Mouse (Mus musculus) frontal cortex, postnatal 14 days (tissue): Measurements from ENCODE around the gene Olfr286.
A peak's percentile ranks its signal among the peaks of the same experiment; 100 is the strongest.

Source experiments
- DNase-seq, 2 experiments: peaks; one replicate each; pipeline ENCODE4 v3.0.0; 2022; ENCODE audit warnings: low spot score in 2 of 2

The Olfr286 gene

GRCm38 (mm10) chr15:98234350-98234749 lies at the start of gene Olfr286:
Gene Olfr286 (minus strand): TSS chr15:98234450.
- no peak for DNase-seq

DNA sequence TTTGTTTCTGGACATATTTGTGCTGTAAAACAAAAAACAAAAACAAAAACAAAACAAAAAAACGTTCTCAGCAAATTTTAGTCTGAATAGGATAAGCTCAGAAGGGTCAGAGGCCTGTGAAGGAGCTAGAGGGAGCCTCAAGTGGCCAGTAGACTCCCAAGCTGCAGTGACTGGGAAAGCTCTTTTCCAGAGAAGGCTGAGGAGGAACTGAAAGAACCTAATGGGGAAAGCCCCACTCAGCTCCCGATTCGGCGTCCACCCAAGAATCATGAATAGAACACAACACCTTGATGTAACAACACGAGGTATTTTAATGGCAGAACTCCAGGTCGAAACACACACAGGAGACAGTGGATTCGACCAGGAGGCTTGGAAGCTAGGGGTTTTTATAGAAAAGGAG lies 23.5 kb upstream of the Olfr286 start:
- DNase-seq: no peak

- no peak for DNase-seq
Observed at GRCm38 (mm10) chr15:98257193-98257592, 22.9 kb upstream of the Olfr286 start, which contains the start of gene H1fnt. Gene H1fnt (minus strand): TSS chr15:98257293.

DNA sequence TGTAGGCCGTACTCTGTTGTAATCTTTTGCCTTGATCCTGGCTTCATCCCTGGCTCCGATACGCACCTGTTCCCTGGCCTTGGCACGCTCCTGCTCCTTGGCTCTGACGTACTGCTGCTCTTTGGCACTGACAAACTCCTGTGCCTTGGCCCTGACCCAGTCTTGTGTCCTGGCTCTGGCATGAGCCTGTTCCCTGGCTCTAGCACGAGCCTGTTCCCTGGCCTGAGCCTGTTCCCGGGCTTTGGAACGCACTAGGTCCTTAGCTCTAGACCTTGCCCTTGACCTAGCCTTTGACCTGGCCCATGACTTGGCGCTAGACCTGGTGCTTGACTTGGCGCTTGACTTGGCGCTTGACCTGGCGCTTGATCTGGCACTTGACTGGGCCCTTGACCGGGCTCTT lies 22.0 kb upstream of the Olfr286 start:
- no peak for DNase-seq

GRCm38 (mm10) chr15:98235442-98235841 lies 1.2 kb upstream of the Olfr286 start:
- DNase-seq: no peak

- DNase-seq: no peak
Observed at GRCm38 (mm10) chr15:98226096-98226495, 8.2 kb downstream of the Olfr286 start.

DNA sequence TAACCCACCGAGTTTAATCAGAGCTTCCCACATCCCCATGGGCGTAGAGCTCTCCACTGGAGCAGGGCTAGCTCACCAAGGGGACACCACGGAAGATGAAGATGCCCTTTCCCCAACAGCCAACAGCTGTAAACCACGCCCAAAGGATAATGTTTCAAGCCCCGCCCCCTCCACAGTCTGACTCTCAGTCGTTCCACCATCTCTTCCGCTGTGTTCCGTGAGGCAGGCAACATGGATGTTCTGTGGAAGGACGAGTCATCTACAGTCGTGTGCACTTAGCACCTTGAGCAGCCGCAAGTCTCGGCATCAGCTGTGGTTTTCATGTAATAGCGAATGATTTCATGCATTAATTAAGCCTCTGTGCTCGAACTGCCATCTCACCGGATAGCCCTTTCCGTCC lies 8.6 kb downstream of the Olfr286 start:
- DNase-seq: no peak

- no peak for DNase-seq
Observed at GRCm38 (mm10) chr15:98222377-98222776, 11.9 kb downstream of the Olfr286 start.

GRCm38 (mm10) chr15:98220877-98221276 lies 13.4 kb downstream of the Olfr286 start, which contains the start of the genes Gm44579 and Olfr287:
Gene Gm44579 (minus strand): TSS chr15:98220977.
Gene Olfr287 (minus strand): TSS chr15:98221056.
- no peak for DNase-seq

GRCm38 (mm10) chr15:98214130-98214529 lies 20.1 kb downstream of the Olfr286 start:
- no peak for DNase-seq

- no peak for DNase-seq
Observed at GRCm38 (mm10) chr15:98213336-98213870, 20.8 kb downstream of the Olfr286 start.

DNA sequence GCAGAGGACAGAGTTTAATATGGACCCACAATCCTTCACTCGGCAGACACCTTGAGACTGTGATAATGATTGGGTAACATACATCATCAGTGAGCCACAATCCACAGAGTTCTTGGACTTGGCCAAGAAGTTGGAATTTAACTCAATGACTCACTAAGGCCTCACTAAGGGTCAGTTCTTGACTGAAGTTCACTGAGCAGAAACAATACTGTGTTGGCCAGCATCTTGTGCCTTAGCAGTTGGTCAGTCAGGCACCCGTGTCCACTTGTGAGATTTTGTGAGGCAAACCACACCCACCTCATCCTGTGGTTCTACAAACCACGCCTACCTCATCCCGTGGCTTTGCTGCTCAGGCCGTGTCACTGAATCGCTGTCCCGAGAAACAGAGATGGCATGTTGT lies 24.6 kb downstream of the Olfr286 start:
- DNase-seq: no peak

- no peak for DNase-seq
Observed at GRCm38 (mm10) chr15:98195442-98195841, 38.8 kb downstream of the Olfr286 start, which contains the start of gene Olfr288. Gene Olfr288 (minus strand): TSS chr15:98195542.

GRCm38 (mm10) chr15:98184456-98184855 lies 49.8 kb downstream of the Olfr286 start:
- no peak for DNase-seq

DNA sequence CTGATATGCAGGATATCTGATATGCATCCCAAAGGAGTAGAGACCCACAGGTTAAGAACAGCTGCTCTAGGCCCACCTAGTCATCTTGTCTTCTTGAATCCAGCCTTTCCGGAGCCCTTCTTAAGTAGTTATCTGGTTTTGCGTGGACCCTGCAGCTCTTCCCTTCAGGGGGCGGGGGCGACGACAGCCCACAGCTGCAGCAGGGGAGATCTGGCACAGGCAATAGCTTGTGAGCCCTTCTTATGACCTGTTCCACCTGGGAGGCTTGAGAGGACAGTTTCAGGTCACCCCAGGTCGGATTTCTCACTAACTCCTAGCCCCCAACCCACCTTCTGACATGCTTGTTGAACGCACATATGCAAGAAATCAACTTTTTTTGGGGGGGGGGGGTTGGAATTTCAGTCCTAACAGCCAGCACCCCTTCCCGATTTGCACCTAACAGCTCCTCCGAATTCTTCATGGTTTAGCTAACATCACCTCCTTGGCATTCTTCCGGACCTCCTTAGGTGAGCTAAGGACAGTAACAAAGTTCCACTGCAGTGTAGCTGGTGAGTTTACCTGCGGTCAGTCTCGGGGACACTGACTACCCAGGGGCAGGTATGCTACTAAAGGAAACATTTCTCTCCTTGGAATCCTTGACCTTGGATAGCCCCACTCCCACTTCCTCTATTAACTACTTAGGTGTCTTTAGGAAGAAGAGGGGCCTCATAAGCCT lies 52.2 kb downstream of the Olfr286 start:
- DNase-seq: no peak

DNA sequence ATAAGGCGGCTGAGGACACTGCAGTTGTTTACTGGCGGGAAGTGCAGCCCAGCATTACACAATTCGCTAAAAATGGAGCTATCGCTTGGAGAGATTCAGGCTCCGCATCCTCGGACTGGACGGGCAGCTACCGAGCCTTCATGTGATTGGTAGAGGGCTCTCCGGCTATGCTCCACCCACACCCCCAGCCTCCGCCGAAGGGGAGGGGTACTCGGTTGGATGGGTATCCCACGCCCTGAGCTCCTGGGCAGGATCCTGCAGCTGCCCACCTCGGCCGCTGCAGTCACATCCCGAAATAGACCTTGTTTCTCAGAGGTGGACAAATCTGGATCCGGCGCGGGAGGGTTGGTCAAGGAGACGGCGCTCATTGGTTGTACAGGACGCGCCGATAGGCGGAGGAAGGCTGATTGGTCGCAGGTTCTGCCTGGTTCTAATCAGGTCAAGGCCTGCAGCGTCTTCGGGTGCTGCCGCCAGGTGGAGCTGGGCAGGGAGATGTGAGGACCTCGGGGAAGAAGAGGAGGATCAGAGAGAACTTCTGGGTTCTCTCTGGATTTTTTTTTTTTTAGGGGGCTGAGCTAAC lies 53.0 kb downstream of the Olfr286 start:
- peak; percentile 90 to 92 for DNase-seq

DNA sequence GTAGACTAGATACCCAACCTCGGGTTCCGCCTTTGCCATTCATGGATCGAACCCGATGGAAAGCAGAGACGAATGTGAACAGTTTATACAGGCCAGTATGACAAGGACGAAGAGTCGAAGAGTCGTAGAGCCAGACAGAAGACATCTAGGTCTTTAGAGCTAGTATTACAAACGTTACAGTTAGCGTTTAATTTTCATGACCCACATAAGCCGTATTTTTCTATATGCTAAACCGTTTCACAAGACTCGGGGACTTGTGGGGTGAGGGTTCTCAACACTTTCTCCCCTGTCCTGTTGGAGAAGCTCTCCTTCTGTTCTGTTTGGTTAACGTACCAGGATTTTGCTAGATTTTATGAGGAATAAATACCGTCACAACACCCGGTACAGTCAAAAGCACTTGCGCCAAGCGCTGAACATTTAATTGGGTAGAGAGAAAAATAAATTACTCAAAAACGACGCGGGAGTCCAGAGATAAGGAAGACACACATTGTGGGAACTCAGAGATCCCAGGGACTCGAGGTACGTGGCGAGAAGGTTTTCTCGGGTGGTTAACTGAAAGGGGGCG lies 53.6 kb downstream of the Olfr286 start:
- no peak for DNase-seq

- DNase-seq: no peak
Observed at GRCm38 (mm10) chr15:98177320-98177719, 56.9 kb downstream of the Olfr286 start.
